Mouse (Mus musculus) erythroblast, embryonic 14.5 days (primary cell): ENCODE data around the gene Clic4. TPM values are rescaled to one million over a fixed set of nuclear protein-coding genes. Genes with fewer than 3 reads are reported as not detected.

Experiments used
- H3K27me3 ChIP-seq: 2 replicates; pipeline ENCODE4 v1.6.1; 2012; ENCODE audit warnings: inconsistent platforms; ENCODE audit not compliant: control insufficient read depth
- H3K36me3 ChIP-seq: 2 replicates; pipeline ENCODE4 v1.6.1; 2012; ENCODE audit warnings: mild to moderate bottlenecking, inconsistent platforms; ENCODE audit not compliant: control insufficient read depth
- H3K4me1 ChIP-seq: 2 replicates; pipeline ENCODE4 v1.6.1; 2012; ENCODE audit warnings: inconsistent platforms; ENCODE audit not compliant: control insufficient read depth
- H3K4me3 ChIP-seq: replicated peaks from 2 replicates; pipeline ENCODE3; 2012; ENCODE audit warnings: moderate library complexity, mild to moderate bottlenecking, inconsistent platforms
- H3K9me3 ChIP-seq: 2 replicates; pipeline ENCODE4 v1.6.1; 2012; ENCODE audit warnings: low read length, inconsistent platforms, mixed read lengths; ENCODE audit not compliant: control insufficient read depth
- GATA1 ChIP-seq: IDR thresholded peaks from 2 replicates; pipeline ENCODE4 v1.6.1; 2012; ENCODE audit warnings: low read length, inconsistent platforms, mixed read lengths
- TAL1 ChIP-seq: IDR thresholded peaks from 3 replicates; pipeline ENCODE4 v1.6.1; 2012; ENCODE audit warnings: low read length, inconsistent platforms, mixed read lengths
- polyA plus RNA-seq: library from polyadenylated mRNA; stranded (reverse); fragments of >175 nt; gene quantifications from 2 replicates; pipeline ENCODE4 v1.2.3, GENCODE M21; 2012

Gene Clic4
- polyA plus RNA-seq, 1 experiment: 3.8 TPM

DNA sequence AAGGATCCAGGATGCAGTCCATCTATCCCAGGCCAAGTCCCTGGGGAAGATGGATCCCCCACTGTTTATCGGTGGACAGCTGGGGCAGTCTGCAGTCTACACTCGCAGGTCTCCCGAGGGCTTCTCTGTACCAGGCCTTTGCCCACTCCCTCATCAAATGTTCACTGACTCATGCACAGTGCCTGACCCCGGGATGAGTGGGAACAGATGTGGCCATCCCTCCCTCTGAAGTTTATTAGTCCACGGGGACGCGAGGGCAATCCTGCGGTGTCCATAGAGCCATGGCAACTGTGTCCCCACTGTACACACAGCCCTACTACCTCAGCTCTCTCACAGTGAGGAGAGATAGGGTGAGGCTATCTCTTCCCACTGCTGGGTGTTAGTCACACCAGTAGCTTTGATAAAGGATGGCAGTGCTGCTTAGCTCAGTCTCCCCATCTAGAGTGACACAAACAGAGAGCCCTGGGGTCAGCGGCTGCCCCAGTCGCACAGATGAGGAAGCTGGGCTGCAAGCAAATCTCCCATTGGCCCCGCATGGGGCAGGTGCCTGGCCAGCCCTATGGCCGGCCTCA is 101.2 kb downstream of the Clic4 start:
- no peak overlapping the region for H3K4me3 ChIP-seq
- H3K9me3 ChIP-seq: no peaks in the 10 kb centered on the region
- H3K27me3 ChIP-seq: peaks cover 32% of the 10 kb centered on the region
- no peaks in the 10 kb centered on the region; the same call in 1 of the 2 replicates for H3K36me3 ChIP-seq
- TF ChIP-seq GATA1 (no peak), TAL1 (no peak)
- peaks cover 45% of the 10 kb centered on the region for H3K4me1 ChIP-seq

DNA sequence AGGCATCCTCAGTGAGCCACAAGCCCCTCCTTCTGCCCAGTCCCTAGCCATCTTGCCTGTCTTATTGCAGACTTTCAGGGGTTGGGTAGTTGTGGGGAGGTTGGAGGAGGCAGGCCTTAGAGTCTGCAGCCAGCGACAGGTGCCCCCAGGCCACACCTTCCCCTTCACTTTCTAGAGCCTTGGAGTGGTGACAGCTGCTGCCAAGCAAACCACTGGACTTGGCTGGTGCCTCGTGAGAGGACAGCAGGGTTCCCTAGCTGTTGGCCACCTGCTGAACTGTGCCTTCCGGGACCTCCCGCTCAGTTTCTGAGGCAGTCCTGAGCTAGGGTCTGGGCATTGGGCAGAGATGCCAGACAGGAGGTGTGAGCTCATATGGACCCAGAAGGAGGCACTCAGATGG is 103.1 kb downstream of the Clic4 start:
- TF ChIP-seq GATA1 (no peak), TAL1 (no peak)
- Histone ChIP-seq H3K4me3 (no peak overlapping the region), H3K27me3 (peaks cover 33% of the 10 kb centered on the region), H3K36me3 (no peaks in the 10 kb centered on the region; the same call in 1 of the 2 replicates), H3K9me3 (no peaks in the 10 kb centered on the region), H3K4me1 (peaks cover 48% of the 10 kb centered on the region)

- Histone ChIP-seq H3K4me3 (no peak overlapping the region), H3K27me3 (peaks cover 33% of the 10 kb centered on the region), H3K36me3 (no peaks in the 10 kb centered on the region; the same call in 1 of the 2 replicates), H3K9me3 (no peaks in the 10 kb centered on the region), H3K4me1 (peaks cover 48% of the 10 kb centered on the region)
- no peak for TF ChIP-seq GATA1
- no peak for TF ChIP-seq TAL1
These were observed 103.5 kb downstream of the Clic4 start for GRCm38 (mm10) chr4:135169096-135169495.

GRCm38 (mm10) chr4:135167816-135168527 is 104.6 kb downstream of the Clic4 start:
- TF ChIP-seq GATA1 (no peak), TAL1 (no peak)
- H3K27me3 ChIP-seq: peaks cover 33% of the 10 kb centered on the region
- no peak overlapping the region for H3K4me3 ChIP-seq
- peaks cover 2% of the 10 kb centered on the region for H3K36me3 ChIP-seq
- peaks cover 48% of the 10 kb centered on the region for H3K4me1 ChIP-seq
- H3K9me3 ChIP-seq: no peaks in the 10 kb centered on the region

DNA sequence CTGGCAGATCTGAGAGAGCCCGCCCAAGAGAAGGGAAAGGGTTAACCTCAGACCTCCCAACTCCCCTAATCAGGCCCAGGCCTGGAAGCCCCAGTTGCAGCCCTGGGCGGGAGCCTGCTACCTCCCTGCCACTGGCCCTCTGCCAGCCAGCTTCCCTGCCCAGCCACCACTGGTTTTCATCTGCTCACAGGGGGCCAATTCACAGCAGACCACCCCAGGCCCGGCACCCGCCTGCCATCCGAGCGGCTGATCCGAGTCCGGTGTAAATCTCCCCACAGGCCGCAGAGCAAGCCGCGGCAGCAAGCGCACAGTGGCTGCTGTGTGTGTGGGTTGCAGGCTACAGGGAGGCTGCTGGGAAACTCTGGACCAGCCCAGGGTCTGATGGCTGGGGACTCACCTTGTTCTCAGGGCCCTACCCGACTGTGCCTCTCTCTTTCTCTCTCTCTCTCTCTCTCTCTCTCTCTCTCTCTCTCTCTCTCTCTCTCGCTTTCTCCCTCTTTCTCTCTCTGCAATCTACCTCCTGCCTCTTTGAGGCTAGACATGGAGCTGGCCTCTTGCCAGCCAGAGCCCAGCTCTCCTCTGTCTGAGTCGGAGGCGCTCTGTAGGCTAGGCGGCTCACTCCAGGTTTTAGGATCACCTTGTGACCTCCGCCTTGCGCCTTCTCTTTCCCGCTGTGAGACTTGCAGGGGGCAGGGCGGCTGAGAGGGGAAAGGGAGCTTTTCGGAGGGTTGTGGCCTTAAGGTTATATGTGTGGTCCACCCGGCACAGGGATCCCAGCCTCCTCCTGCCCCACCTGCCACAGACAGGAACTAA is 106.0 kb downstream of the Clic4 start:
- peaks cover 33% of the 10 kb centered on the region for H3K27me3 ChIP-seq
- no peak overlapping the region for H3K4me3 ChIP-seq
- peaks cover 2% of the 10 kb centered on the region; the same call in 1 of the 2 replicates for H3K36me3 ChIP-seq

GRCm38 (mm10) chr4:135165761-135166160 is 106.9 kb downstream of the Clic4 start:
- Histone ChIP-seq H3K4me3 (no peak overlapping the region), H3K27me3 (peaks cover 33% of the 10 kb centered on the region), H3K36me3 (peaks cover 2% of the 10 kb centered on the region; the same call in 1 of the 2 replicates), H3K4me1 (peaks cover 33% of the 10 kb centered on the region), H3K9me3 (no peaks in the 10 kb centered on the region)
- no peak for TF ChIP-seq GATA1
- no peak for TF ChIP-seq TAL1

More for the DNA sequence above, 106.0 kb downstream of the Clic4 start:
- Histone ChIP-seq H3K9me3 (no peaks in the 10 kb centered on the region), H3K4me1 (peaks cover 42% of the 10 kb centered on the region)
- TF ChIP-seq TAL1 (no peak), GATA1 (no peak)

Other genes with a start within 250 kb of the Clic4 start
- gene Runx3, start 152.2 kb downstream of the Clic4 start, polyA plus RNA-seq: 0.61 and 0.62 TPM in 2 replicates
- 52.0 and 52.9 TPM in 2 replicates for gene Srrm1, start 80.5 kb upstream of the Clic4 start, polyA plus RNA-seq
- not detected in 2 replicates for gene Ncmap, start 125.4 kb upstream of the Clic4 start, polyA plus RNA-seq
- 0.58 and 1.2 TPM in 2 replicates for gene Rcan3, start 161.0 kb upstream of the Clic4 start, polyA plus RNA-seq
- gene Stpg1, start 222.0 kb upstream of the Clic4 start, polyA plus RNA-seq: 0.01 TPM in 1 of 2 replicates, not detected in the other
- gene Nipal3, start 222.2 kb upstream of the Clic4 start, polyA plus RNA-seq: 4.8 and 5.9 TPM in 2 replicates